Mouse (Mus musculus) heart, embryonic 14.5 days (tissue): ENCODE data around the gene 1190005I06Rik. TPM values are rescaled to one million over a fixed set of nuclear protein-coding genes. Genes with fewer than 3 reads are reported as not detected.
A peak's percentile ranks its signal among the peaks of the same experiment; 100 is the strongest.

Source experiments
- ATAC-seq: fragments of 200-750 bp; cut with Nextera tagmentation; 2 replicates; pipeline ENCODE4 v1.8.0; 2017; ENCODE audit warnings: low read depth, moderate TSS enrichment; ENCODE audit not compliant: insufficient number of reproducible peaks, insufficient read depth, low FRiP score
- H3K27ac ChIP-seq, 2 experiments: fragments of 200-500 bp in 1 of 2; fragments of 300-500 bp in 1 of 2; sonication (generic) in 1 of 2; replicated peaks in 1 of 2; 2 replicates each; pipeline ENCODE4 v1.5.1; 2012 to 2014; ENCODE audit warnings: low read depth in 2 of 2, low read length in 2 of 2, control low read depth in 1 of 2, mild to moderate bottlenecking in 1 of 2, mixed read lengths in 1 of 2; ENCODE audit not compliant: control insufficient read depth in 1 of 2, insufficient read depth in 1 of 2
- H3K27me3 ChIP-seq: fragments of 300-500 bp; sonication (generic); 2 replicates; pipeline ENCODE4 v1.6.1; 2014; ENCODE audit warnings: mild to moderate bottlenecking, low read length, control low read depth; ENCODE audit not compliant: control insufficient read depth, insufficient read depth
- H3K36me3 ChIP-seq: fragments of 300-500 bp; sonication (generic); 2 replicates; pipeline ENCODE4 v1.6.1; 2014; ENCODE audit warnings: mild to moderate bottlenecking, control low read depth, low read length, mixed read lengths; ENCODE audit not compliant: control insufficient read depth, insufficient read depth
- H3K4me1 ChIP-seq, 2 experiments: fragments of 200-500 bp in 1 of 2; fragments of 300-500 bp in 1 of 2; sonication (generic) in 1 of 2; 2 replicates each; pipeline ENCODE4 v1.6.1; 2012 to 2014; ENCODE audit warnings: low read length in 2 of 2, control low read depth in 1 of 2, mixed read lengths in 1 of 2; ENCODE audit not compliant: control insufficient read depth in 2 of 2, insufficient read depth in 2 of 2
- H3K4me2 ChIP-seq: fragments of 300-500 bp; sonication (generic); 2 replicates; pipeline ENCODE4 v1.6.1; 2014; ENCODE audit warnings: mild to moderate bottlenecking, low read length
- H3K4me3 ChIP-seq, 2 experiments: fragments of 200-500 bp in 1 of 2; fragments of 300-500 bp in 1 of 2; sonication (generic) in 1 of 2; 2 replicates each; pipeline ENCODE4 v1.5.1; 2012 to 2014; ENCODE audit warnings: low read length in 2 of 2, mild to moderate bottlenecking in 2 of 2, control low read depth in 1 of 2, low read depth in 1 of 2, moderate library complexity in 1 of 2; ENCODE audit not compliant: control insufficient read depth in 1 of 2, insufficient read depth in 1 of 2
- H3K9ac ChIP-seq: fragments of 300-500 bp; sonication (generic); 2 replicates; pipeline ENCODE4 v1.6.1; 2014; ENCODE audit warnings: mild to moderate bottlenecking, low read length
- H3K9me3 ChIP-seq: fragments of 300-500 bp; sonication (generic); 2 replicates; pipeline ENCODE4 v1.6.1; 2016; ENCODE audit warnings: low read length, control low read depth; ENCODE audit not compliant: control insufficient read depth
- WGBS: fragments of 180-500 bp; shearing (Covaris S2); extraction: QIAGEN DNeasy Blood & Tissue Kit; methylation state at CpG from one replicate; pipeline ENCODE4 v1.1.7; 2014; 5-methylcytosine and 5-hydroxymethylcytosine counted together
- polyA plus RNA-seq: library from polyadenylated mRNA; unstranded; fragments of >200 nt; fragmentation: Nextera tagmentation; extraction: Ambion mirVana; gene quantifications from 2 replicates; pipeline ENCODE4 v1.2.1, GENCODE M21; 2014

1190005I06Rik gene
- polyA plus RNA-seq, 1 experiment from 2014 or later, result 6.2 TPM

DNA sequence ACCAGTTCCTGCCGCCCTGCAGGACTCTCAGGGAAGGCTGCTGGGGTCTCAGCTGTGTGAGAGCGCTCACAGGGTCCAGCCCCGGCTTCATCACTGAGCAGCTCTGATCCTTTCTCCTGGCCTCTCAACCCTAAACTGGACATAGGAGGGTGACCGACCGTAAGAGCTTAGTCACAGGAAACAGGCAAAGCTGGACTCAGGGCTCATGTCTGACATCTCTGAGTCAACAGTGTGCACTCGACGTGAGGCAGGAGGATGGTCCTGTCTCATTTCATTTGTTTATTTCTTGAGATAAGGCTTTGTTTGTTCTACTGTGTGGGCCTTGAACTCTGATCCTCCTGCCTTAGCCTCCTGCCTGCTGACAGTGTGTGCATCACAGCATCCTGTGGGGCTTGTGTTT lies 27.0 kb downstream of the 1190005I06Rik start:
- no peaks in the 10 kb centered on the region for H3K9me3 ChIP-seq
- H3K27me3 ChIP-seq, result no peaks in the 10 kb centered on the region
- no peak overlapping the region for H3K4me2 ChIP-seq
- H3K4me1 ChIP-seq, result peaks cover 20 to 23% of the 10 kb centered on the region in 2 experiments
- no peak overlapping the region for H3K9ac ChIP-seq
- H3K27ac ChIP-seq, result no peak overlapping the region; a peak in 1 of 4 replicates
- ATAC-seq, result no peak
- WGBS, result 52% methylated on average over 7 of the region's 7 CpGs
- no peak overlapping the region for H3K4me3 ChIP-seq
- H3K36me3 ChIP-seq, result no peaks in the 10 kb centered on the region

DNA sequence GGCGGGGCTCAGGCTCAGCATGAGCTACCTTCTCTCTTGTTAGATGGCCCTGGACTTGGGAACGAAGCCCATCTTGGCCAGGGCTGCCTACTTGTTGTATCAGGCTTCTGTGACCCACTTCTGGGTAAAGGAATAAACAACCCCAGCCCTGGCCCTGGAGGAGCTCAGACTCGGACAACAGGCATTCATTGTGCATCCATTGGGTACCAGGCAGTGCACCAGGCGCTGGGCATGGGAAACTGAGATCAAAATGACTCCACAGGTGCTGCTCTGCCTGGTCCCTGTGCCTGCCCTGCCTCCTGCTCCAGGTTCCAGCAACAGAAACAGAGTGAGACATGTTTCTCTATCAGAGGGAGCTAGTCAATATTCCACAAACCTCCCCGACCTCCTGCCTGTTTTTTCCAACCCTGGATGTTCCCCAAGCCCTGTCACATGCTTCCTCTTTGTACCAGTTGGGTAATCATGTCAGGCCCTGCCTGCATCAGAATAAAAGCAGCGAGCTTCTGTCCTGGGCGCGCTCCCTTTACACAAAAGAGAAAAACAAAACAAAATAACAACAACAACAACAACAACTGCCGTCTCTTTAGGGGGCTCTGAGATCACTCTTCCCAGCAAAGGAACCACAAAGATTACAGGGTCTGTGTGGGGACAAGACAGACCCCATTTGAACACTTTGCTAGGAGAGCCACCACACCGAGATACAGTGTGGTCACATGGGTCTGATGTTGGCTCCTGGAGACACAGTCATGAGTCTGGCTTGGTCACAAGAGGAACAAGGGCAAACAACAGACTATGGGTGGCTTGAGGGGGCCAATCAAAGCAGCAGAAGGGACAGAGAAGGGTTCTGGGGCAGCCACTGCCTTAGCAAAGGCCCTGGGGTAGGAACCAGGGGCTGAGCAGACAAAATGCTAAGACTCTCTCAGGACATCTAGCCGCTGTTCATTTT lies 27.9 kb downstream of the 1190005I06Rik start:
- peak overlapping the region; percentile 34 for H3K9ac ChIP-seq
- no peaks in the 10 kb centered on the region for H3K36me3 ChIP-seq
- no peaks in the 10 kb centered on the region for H3K9me3 ChIP-seq
- no peak for ATAC-seq
- H3K4me1 ChIP-seq, result peaks cover 20 to 23% of the 10 kb centered on the region in 2 experiments
- no peak overlapping the region for H3K4me2 ChIP-seq
- no peaks in the 10 kb centered on the region for H3K27me3 ChIP-seq
- 74% methylated on average over 11 of the region's 11 CpGs for WGBS
- no peak overlapping the region for H3K4me3 ChIP-seq
- 0 out of 4 replicates have a peak overlapping the region, but pooled peaks of 1 of the 2 experiments have one; percentile 14 for H3K27ac ChIP-seq

DNA sequence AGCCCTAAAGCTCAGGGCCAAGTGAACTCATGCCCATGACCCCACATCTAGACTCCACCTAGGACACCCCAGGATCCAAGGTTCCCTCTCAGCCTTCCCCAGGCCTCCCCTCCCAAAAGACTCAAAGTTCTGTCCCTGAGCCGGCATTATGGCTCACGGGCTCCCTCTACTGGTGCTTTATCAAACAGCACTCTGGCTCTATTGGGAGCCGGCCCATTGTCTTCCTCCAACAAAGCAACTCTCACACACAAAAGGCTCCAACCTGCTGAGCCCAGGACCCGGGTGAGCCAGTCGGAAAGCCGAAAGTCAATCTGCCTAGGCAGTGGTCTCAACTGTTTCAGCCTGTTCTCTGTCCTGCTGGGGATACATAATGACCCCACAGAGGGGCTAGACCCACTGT lies 29.3 kb downstream of the 1190005I06Rik start:
- Histone ChIP-seq H3K9ac (no peak overlapping the region), H3K4me2 (no peak overlapping the region), H3K9me3 (no peaks in the 10 kb centered on the region), H3K4me3 (no peak overlapping the region), H3K36me3 (no peaks in the 10 kb centered on the region), H3K27ac (no peak overlapping the region), H3K4me1 (peaks cover 20 to 21% of the 10 kb centered on the region in 2 experiments), H3K27me3 (no peaks in the 10 kb centered on the region)
- no peak for ATAC-seq
- 3% methylated on average over 6 of the region's 6 CpGs for WGBS

DNA sequence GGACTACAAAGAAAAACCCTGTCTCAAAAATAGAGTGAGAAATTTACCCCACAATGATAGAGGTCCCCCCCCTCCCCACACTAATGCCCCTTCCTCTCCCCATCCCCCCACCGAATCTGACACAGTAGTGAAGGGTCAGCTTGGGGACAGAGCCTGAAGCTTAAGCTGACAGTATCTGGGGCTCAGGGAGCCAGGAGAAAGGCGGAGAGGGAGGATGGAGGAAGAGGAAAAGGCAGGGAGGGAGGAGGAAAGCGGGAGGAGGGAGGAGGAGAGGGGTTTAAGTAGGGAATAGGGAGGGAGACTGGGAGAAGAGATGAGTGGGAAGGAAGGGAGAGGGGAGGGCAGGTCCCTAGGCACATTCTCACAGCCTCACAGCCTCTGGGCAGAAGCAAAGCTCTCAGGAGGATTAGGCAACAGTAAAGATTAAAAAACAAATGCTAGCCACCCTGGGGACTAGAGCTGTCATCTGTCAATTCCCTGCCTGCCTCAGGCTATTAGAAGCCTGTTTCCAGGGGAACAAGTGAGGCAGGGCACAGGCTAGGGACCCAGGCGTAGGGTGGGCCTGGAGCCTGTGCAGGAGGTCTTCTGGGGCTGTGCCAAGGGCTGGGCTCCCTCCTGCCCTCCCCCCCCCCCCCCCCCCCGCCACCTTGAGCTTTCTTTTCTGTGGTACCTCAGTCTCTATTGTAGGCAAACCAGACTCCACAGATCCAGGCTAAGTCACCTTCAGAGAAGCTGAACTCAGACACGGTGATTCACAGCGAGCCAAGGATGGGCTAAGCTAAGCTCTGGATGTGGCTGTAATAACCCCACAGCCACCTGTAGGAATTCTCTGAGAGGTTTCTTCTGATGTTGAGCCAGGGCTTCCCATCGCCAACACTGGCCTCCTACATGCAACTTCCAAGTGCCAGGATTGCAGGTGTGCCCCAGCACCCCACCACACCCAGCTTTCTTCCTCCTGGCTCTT lies 30.5 kb downstream of the 1190005I06Rik start:
- no peaks in the 10 kb centered on the region for H3K27me3 ChIP-seq
- peaks cover 17 to 19% of the 10 kb centered on the region in 2 experiments for H3K4me1 ChIP-seq
- no peak overlapping the region for H3K4me2 ChIP-seq
- H3K36me3 ChIP-seq, result no peaks in the 10 kb centered on the region
- ATAC-seq, result no peak
- no peaks in the 10 kb centered on the region for H3K9me3 ChIP-seq
- WGBS, result 41% methylated on average over 7 of the region's 8 CpGs
- H3K4me3 ChIP-seq, result no peak overlapping the region
- H3K9ac ChIP-seq, result no peak overlapping the region
- no peak overlapping the region for H3K27ac ChIP-seq

DNA sequence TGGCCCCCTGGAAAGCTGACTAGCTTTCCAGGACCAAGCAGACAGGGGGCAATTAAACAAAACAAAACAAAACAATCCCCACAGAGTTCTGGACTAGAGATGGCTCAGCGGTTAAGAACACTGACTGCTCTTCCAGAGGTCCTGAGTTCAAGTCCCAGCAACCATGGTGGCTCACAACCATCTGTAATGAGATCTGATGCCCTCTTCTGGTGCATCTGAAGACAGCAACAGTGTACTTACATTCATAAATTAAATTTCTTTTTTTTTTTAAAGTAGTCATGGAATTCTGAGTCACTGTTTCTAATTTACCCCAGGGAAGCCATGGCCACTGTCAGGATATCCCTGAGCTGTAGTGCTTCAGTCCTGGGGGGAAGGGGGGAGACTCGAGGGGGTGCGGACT lies 32.9 kb downstream of the 1190005I06Rik start:
- no peaks in the 10 kb centered on the region for H3K9me3 ChIP-seq
- no peak overlapping the region for H3K27ac ChIP-seq
- H3K27me3 ChIP-seq, result no peaks in the 10 kb centered on the region
- no peak overlapping the region for H3K4me3 ChIP-seq
- no peak overlapping the region for H3K4me2 ChIP-seq
- H3K4me1 ChIP-seq, result peaks cover 3 to 5% of the 10 kb centered on the region in 2 experiments; a peak in 1 of 4 replicates
- H3K36me3 ChIP-seq, result no peaks in the 10 kb centered on the region
- ATAC-seq, result no peak
- H3K9ac ChIP-seq, result no peak overlapping the region
- 86% methylated on average over 3 of the region's 3 CpGs for WGBS

DNA sequence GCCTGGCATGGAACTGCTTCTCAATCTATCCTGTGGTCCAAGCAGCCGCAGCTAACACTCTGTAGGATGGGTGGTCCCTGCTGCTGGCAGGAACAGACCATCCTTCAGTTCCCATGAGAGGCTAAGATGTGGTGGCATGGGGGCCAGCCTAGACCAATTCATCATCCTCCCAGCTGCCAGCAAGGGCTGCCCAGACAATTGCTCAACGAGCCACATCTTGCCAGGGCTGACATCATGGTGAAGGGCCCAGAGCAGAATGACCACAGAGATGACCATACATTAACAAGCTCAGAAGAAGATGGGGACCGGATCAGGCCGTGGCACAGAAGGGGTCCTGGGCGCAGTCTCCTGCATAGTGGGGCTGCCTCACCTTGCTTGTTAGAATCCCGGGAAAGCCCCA lies 36.6 kb downstream of the 1190005I06Rik start:
- Histone ChIP-seq H3K36me3 (no peaks in the 10 kb centered on the region), H3K9ac (no peak overlapping the region), H3K4me2 (no peak overlapping the region), H3K4me1 (no peaks in the 10 kb centered on the region; a peak in 1 of 4 replicates), H3K27me3 (no peaks in the 10 kb centered on the region), H3K27ac (no peak overlapping the region), H3K4me3 (no peak overlapping the region), H3K9me3 (no peaks in the 10 kb centered on the region)
- no peak for ATAC-seq
- 80% methylated on average over 6 of the region's 6 CpGs for WGBS

DNA sequence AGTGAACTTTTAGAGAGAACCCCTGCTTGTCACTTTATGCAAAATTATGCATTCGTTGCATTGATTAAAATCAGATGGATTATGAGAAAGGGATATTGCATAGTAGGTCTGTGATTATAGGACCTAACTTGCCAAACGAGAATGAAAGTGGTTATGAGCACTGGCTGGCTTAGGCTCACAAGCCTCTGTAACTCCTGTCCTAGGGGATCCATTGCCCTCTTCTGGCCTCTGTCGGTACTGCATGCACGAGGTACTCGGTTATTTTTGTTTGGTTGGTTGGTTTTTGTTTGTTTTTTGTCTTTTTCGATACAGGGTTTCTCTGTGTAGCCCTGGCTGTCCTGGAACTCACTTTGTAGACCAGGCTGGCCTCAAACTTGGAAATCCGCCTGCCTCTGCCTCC lies 39.5 kb downstream of the 1190005I06Rik start:
- no peaks in the 10 kb centered on the region; a peak in 1 of 4 replicates for H3K4me1 ChIP-seq
- no peaks in the 10 kb centered on the region for H3K9me3 ChIP-seq
- ATAC-seq, result no peak
- H3K27ac ChIP-seq, result no peak overlapping the region
- WGBS, result 12% methylated on average over 7 of the region's 7 CpGs
- peak overlapping the region; percentile 27; the same call in 1 of the 2 replicates for H3K4me2 ChIP-seq
- no peak overlapping the region for H3K4me3 ChIP-seq
- no peaks in the 10 kb centered on the region for H3K36me3 ChIP-seq
- no peaks in the 10 kb centered on the region for H3K27me3 ChIP-seq
- no peak overlapping the region for H3K9ac ChIP-seq
